Mouse (Mus musculus) left cerebral cortex, adult 8-10 months (tissue): ENCODE results near the gene Galnt11. TPM values are rescaled to one million over a fixed set of nuclear protein-coding genes. Genes with fewer than 3 reads are reported as not detected.

ENCODE experiments used
- DNase-seq, 2 experiments: peaks; one replicate each; pipeline ENCODE4 v3.0.0; 2022; ENCODE audit warnings: low spot score in 2 of 2
- total RNA-seq, 4 experiments: library from RNA; stranded (reverse); gene quantifications; 2 replicates each; pipeline ENCODE4 v1.2.4; 2022

Gene Galnt11
- total RNA-seq, 4 experiments from 2014 or later: 37.4 to 44.7 (median 43.7) TPM

DNA sequence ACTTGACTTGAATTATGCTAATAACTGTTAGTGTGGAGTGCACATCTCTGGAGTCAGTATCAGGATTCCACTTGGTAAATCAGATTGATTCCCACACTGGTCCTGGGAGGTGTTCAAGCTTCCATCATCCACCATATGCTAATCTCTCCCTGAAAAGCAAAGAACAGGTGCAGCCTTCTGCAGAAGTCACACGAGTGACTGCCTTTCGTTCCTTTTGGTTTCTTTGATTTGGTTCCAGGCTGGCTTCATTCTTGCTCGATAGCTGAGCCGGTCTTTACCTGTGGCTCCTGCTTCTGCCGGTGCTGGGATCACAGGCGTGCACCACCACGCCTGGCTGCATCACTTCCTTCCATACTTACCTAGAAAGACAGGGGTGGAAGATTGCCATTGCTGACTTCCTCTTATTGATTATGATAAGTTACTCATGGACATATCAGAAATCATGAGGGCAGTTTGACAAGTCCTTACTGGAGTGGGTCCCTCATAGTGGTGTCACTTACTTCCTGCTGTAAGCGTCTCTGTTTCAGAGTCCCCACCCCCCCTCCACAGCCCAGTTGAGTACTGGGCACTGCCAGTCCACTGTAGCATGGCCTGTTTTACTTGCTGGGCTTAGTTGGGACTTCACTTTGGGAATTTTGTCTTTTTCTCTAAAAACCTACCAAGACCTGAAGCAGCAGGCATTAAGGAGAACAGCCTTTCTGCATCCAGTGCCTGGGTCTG lies 31.3 kb downstream of the Galnt11 start:
- no peak for DNase-seq

DNA sequence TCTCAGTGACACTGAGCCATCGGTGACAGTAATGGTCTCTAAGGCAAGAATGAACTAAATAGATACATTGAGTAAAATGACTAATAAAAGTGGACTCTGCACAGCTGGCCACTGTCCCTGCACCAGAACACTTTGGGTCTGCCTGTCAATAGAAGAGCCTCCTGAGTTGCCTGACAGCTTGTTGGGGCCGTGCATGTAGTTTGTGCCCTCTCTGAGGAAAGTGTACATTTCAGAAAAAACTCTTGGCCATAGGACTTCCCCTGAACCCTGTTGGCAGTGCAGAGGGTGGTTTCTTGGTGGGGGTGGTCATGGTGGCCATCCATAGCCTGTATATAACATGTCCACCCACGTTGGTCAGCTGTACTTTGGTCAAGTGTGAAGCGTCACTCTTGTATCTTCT lies 32.8 kb downstream of the Galnt11 start:
- no peak for DNase-seq

DNA sequence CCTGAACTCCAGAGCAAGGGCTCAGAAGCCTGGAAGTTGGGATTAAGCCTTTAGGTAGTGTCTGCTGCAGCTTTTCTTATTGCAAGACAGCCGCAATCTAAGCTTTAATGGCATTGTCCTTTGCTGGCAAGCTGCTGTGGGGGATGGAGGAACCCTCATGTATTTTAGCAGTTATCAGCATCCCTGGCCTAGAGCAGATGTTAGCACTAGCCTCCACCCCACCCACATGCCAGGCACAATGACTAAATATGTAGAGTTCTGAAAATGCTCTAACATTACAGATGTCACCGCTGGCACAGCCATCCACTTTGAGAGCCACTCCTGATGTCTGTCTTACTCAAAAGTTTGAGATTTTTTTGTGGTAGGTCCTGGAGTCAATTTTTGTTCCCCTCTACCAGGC lies 35.0 kb downstream of the Galnt11 start:
- DNase-seq: peak in 1 of 2 experiments; percentile 80

DNA sequence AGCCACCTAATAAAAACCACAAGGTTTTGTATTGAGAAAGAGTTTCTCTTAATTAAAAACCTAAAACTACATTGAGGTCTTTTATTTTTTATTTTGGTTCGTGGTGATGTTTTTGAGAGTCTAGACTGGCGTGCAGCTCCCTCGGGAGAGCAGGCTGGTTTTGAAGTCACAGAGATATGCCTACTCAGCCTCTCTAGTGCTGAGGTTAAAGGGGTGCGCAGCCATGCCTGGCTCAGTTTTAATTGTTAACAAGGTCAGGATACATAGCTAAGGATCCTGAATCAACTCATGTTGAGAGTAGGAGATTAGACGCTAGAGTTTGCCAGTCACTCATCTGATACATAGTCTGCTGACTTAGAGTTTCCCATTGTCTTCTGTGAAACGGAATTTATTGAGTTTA lies 39.7 kb downstream of the Galnt11 start:
- DNase-seq: no peak

DNA sequence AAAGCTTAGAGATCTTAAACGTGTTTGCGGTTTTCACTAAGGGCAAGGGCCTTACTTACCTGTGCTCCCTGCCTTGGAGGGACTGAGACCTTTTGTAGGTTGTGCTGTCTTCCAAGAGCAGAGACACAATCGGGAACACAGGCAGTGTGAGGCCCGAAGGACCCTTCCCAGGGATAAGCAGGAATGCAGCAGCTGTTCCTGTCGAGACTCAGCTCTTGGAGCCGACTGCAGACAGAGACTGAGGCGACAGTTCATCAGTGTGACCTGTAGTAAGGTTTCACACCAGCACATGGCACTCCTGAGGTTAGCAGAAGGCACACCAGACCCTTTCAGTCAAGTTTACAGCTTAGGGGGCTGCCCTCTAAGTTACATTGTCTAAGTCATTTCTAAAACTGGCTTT lies 40.6 kb downstream of the Galnt11 start:
- DNase-seq: no peak

DNA sequence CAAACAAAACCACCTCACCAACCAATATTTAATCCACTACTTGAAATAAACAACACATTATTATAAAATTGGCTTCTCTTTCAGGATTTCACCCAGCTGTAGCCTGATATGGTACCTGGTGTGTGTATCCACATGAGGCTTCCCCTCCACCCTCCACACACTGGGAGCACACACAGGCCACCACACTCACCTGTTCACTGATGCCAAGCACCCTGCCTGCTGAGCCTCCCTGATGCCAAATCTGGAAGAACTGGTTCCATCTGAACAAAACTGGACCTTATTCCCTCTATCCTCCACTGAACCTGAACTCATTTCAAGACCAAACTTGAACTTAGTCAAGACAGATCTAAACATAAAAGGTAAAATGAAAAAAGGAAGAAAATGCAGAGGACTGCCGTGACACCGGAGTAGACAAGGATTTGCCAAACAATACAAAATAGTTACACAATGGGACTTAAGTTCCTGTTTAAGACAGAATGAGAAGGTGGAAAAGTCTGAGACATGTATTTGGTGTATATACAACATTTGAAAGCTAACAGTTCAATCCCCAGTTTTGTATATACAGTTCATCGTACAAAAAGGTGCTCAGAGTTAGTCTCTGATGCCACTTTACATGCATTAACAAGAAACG lies 46.7 kb downstream of the Galnt11 start:
- no peak for DNase-seq

DNA sequence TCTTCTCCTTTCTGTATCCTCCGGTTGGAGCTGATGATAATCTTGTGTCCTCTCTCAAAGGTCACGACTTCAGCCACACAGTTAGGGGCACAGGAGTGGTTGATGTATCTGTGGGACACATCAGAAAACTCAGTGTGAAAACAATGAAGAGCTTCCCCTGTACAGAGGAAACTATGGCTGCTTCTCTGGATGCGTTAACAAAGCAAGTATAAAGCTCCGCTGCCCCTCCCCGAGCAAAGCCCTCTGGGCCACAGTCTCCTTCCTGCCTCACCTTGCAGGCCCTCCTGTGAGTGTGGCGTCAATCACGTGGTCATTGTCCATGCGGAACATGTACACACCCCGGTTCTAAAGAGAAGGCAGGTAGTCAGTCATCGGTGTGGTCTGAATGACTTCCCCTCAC lies 53.9 kb downstream of the Galnt11 start:
- DNase-seq: no peak

DNA sequence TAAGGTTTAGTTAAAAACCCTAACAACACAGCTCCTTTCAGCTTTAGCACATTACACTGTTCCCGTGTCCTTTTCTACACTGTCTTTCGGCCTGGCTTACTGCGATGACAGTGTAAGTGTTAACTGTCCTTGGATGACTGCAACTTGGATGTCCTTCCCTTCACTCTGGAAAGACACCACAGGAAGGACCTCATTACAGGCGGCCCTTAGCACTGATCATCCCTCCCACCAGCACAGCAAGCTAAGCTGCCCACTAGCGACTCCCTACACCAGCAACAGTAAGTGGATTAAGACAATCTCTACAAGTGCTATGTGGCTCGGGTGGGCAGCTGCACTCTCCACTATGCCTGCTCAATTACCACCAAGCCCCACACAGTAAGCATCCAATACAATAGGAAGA lies 54.7 kb downstream of the Galnt11 start:
- DNase-seq: no peak

DNA sequence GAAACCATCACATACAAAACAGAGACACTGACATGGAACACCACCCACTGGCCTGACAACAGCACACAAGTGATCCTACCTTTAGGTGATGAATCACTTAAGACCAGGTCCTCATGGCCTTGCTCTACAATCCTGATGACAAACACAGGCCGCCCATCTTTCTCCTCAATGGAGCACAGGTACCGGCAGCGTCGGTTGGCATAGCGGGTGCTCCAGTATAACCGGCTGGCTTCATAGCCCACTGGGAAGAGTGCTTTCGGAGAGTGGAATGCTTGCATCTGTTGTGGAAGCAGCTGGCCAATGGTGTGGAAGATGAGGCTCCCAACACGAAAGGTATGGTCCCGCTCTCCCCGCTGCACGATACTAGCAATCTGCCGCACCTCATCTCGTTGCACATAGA lies 62.3 kb downstream of the Galnt11 start:
- no peak for DNase-seq

DNA sequence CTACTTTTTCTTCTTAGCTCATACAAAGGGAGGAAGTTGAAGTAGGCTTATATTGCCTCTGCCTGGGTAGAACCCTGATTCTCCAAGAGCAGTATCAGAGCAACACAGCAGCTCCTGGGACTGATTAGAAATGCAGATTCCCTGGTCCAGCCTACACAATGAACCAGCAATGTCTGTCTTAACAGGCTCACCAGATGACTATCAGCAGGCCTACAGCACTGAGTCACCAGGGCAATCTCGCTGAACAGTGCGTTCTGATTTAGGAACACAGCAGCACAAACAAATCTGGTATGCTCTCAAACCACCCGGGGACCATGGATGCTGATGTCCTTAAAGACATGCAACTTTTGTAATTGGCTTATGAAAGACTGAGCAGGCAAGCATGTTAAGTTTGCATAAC lies 75.1 kb downstream of the Galnt11 start:
- DNase-seq: peak in 1 of 2 experiments; percentile 45

DNA sequence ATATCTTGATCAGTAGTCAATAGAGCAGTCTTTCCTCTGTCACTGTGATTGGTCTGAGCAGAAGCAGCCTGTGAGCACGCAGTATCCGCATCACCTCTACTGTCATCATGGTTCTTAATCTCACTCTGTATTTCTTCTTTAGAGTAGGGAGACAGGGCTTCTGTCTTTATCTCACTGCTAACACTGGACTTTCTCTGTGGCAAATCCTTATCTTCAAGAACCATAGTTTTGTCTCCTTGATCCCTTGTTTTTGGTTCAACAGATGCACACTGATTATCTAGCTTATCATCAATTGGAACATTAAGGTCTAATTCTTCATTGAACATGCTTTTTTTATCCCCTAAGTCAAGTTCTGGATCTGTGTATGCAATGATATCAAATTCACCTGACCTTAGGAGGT lies 88.5 kb downstream of the Galnt11 start:
- DNase-seq: no peak

DNA sequence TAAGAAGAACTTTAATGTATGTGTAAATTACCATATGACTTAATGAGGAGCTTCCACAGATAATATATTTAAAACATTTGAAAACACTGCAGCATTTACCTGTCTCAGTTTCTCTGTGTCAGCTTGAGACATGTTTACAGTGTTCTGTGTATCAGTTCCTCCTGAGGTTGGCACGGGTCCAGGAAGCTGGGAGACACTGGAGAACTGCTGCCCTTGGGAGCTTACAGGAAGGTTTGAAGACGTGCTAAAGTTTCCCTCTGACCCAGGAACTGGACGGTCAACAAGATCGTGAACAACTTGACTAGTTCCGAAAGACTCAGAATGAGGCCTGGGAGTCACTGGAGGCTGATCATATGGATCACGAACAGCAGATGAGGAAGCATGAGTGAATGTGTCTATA lies 92.2 kb downstream of the Galnt11 start:
- DNase-seq: no peak

Other genes with a start within 250 kb of the Galnt11 start
- 100 to 1,000 TPM; 108 to 122 (median 112) TPM for gene Prkag2, start 121.3 kb upstream of the Galnt11 start, total RNA-seq
- not detected for gene Galntl5, start 40.4 kb upstream of the Galnt11 start, total RNA-seq
- gene E130116L18Rik, start 1.2 kb downstream of the Galnt11 start, total RNA-seq: not detected